Mouse (Mus musculus) limb, embryonic 14.5 days (tissue): ENCODE results near the gene Lyrm4. TPM values are rescaled to one million over a fixed set of nuclear protein-coding genes. Genes with fewer than 3 reads are reported as not detected.

ENCODE experiments used
- ATAC-seq: fragments of 200-750 bp; cut with Nextera tagmentation; 2 replicates; pipeline ENCODE4 v1.8.0; 2017; ENCODE audit warnings: low read depth, moderate number of reproducible peaks, moderate TSS enrichment; ENCODE audit not compliant: low FRiP score
- DNase-seq: peaks from one replicate; pipeline ENCODE4 v3.0.0-alpha.2; 2015; ENCODE audit warnings: low spot score
- H3K27ac ChIP-seq: fragments of 300-500 bp; sonication (generic); replicated peaks from 2 replicates; pipeline ENCODE4 v1.5.1; 2014; ENCODE audit warnings: low read depth, mild to moderate bottlenecking, low read length, moderate library complexity, mixed read lengths
- H3K27me3 ChIP-seq: fragments of 300-500 bp; sonication (generic); 2 replicates; pipeline ENCODE4 v1.6.1; 2014; ENCODE audit warnings: low read length, mixed read lengths; ENCODE audit not compliant: control insufficient read depth, insufficient read depth
- H3K36me3 ChIP-seq: fragments of 300-500 bp; sonication (generic); 2 replicates; pipeline ENCODE4 v1.6.1; 2014; ENCODE audit warnings: mild to moderate bottlenecking, low read length, moderate library complexity, mixed read lengths; ENCODE audit not compliant: control insufficient read depth, insufficient read depth
- H3K4me1 ChIP-seq: fragments of 300-500 bp; sonication (generic); 2 replicates; pipeline ENCODE4 v1.6.1; 2014; ENCODE audit warnings: antibody characterized with exemption, low read length, mixed read lengths; ENCODE audit not compliant: control insufficient read depth, insufficient read depth
- H3K4me2 ChIP-seq: fragments of 300-500 bp; sonication (generic); replicated peaks from 2 replicates; pipeline ENCODE4 v1.6.1; 2014; ENCODE audit warnings: low read depth, mild to moderate bottlenecking, low read length, moderate library complexity; ENCODE audit not compliant: severe bottlenecking
- H3K4me3 ChIP-seq: fragments of 300-500 bp; sonication (generic); replicated peaks from 2 replicates; pipeline ENCODE4 v1.5.1; 2014; ENCODE audit warnings: low read length
- H3K9ac ChIP-seq: fragments of 300-500 bp; sonication (generic); 2 replicates; pipeline ENCODE4 v1.6.1; 2014; ENCODE audit warnings: mild to moderate bottlenecking, low read depth, low read length, moderate library complexity; ENCODE audit not compliant: severe bottlenecking
- H3K9me3 ChIP-seq: fragments of 300-500 bp; sonication (generic); 2 replicates; pipeline ENCODE4 v1.6.1; 2016; ENCODE audit warnings: low read length; ENCODE audit not compliant: control insufficient read depth
- POLR2A ChIP-seq: fragments of 200-500 bp; IDR thresholded peaks from 2 replicates; pipeline ENCODE4 v1.8.0; 2012; ENCODE audit warnings: inconsistent platforms, mild to moderate bottlenecking, moderate library complexity, borderline replicate concordance; ENCODE audit not compliant: insufficient read depth, insufficient read length; ENCODE audit errors: extremely low read depth
- WGBS: fragments of 180-500 bp; shearing (Covaris S2); extraction: QIAGEN DNeasy Blood & Tissue Kit; methylation state at CpG from one replicate; pipeline ENCODE4 v1.1.7; 2014; 5-methylcytosine and 5-hydroxymethylcytosine counted together
- polyA plus RNA-seq, 2 experiments: library from polyadenylated mRNA; depleted of rRNA in 1 of 2; stranded (reverse) in 1 of 2; unstranded in 1 of 2; fragments of >200 nt; fragmentation: Nextera tagmentation in 1 of 2; extraction: Ambion mirVana in 1 of 2; gene quantifications; 2 replicates each; pipeline versions ENCODE4 v1.2.1 to v1.2.3; 2012 to 2014

The Lyrm4 gene
- polyA plus RNA-seq, 2 experiments = 8.9 to 27.4 TPM

DNA sequence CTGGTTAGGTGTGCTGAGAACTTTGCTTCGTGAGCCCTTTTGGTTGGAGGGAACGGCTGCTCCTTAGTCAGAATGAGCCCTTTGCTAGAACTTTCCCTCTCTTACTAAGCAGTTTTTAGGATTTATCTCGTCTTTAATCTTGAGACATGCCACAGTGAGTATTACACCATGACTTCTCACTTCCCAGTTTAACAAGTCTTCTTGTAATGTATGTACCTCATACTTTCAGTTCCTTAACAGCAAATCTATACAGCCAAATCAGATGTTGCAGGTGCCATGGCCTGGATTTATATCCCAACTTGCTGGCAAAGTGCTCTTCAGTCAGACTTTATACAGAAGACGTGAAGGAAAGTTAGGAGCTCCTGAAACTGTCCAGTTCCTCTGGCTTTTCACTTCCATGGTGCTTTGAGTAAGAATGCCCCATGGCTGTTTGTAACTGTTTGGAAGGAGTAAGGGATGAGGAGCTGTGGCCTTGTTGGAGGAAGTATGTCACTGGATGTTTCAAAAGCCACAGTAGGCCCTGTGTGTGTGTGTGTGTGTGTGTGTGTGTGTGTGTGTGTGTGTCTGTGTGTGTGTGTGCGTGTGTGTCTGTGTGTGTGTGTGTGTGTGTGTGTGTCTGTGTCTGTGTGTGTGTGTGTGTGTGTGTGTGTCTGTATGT lies 14.8 kb upstream of the Lyrm4 start:
- H3K27ac ChIP-seq = no peak overlapping the region
- H3K27me3 ChIP-seq = no peaks in the 10 kb centered on the region
- H3K4me2 ChIP-seq = no peak overlapping the region
- no peaks in the 10 kb centered on the region for H3K9me3 ChIP-seq
- WGBS = 89% methylated on average over 4 of the region's 5 CpGs
- no peak overlapping the region for H3K9ac ChIP-seq
- no peak overlapping the region for H3K4me3 ChIP-seq
- ATAC-seq (no peak), DNase-seq (no peak)
- no peak for TF ChIP-seq POLR2A
- no peaks in the 10 kb centered on the region for H3K4me1 ChIP-seq
- H3K36me3 ChIP-seq = no peaks in the 10 kb centered on the region

DNA sequence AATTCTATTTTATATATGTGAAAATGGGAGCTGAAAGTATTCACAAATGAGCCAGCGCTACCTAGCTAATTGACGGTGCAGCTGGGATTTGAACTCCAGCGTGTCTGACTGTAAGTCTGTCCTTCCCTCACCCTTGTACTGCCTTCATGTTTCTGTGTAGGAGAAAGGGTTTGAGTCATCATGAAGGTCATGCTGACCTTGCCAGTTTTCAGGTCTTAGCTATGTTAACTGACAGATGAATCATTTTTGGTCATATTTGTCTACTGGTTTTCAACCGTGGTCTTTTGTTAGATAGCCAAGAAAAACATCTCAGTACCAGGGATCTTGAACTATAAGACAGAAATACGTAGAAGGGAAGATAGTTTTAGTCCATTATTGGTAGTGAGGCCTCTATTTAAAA lies 14.1 kb upstream of the Lyrm4 start:
- no peaks in the 10 kb centered on the region for H3K36me3 ChIP-seq
- DNase-seq (no peak), ATAC-seq (no peak)
- no peaks in the 10 kb centered on the region for H3K9me3 ChIP-seq
- TF ChIP-seq POLR2A = no peak
- no peak overlapping the region for H3K9ac ChIP-seq
- H3K4me1 ChIP-seq = no peaks in the 10 kb centered on the region
- H3K4me3 ChIP-seq = no peak overlapping the region
- H3K4me2 ChIP-seq = no peak overlapping the region
- 90% methylated on average over 5 of the region's 5 CpGs for WGBS
- H3K27ac ChIP-seq = no peak overlapping the region
- no peaks in the 10 kb centered on the region for H3K27me3 ChIP-seq

DNA sequence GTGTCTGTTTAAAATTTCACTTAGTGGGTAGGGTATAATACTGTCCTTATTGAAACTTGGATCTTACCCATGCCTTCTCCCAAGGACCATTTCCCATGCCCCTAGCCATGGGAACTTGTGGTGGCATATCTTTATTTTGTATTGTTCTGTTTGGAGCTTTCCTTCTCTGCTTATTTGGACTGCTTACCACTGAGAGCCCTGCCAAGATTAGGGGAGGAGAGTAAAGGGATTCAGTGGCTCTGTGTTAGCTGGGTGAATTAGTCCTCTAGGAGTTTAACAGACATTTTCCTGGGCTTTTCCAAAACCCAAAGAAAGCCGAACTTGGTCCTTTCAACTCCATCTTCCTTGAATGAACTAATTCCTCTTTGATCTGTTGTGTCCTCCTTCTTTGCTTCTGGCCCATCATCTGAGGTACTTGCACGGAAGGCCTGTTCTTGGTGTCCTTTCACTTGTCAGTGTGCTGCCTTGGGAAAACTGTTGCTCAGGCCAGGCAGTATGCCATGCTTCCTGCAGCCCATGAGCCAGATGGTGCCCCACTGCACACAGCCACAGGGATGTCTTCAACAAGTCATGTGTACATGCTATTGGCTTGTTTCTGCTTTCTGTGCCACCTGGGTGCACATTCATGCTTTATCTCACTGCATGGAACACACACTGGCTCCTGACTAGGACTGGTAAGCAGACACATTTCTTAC lies 12.2 kb upstream of the Lyrm4 start:
- no peak overlapping the region for H3K4me2 ChIP-seq
- ATAC-seq = no peak
- no peaks in the 10 kb centered on the region for H3K4me1 ChIP-seq
- H3K9ac ChIP-seq = no peak overlapping the region
- no peaks in the 10 kb centered on the region for H3K9me3 ChIP-seq
- 89% methylated on average over 2 of the region's 2 CpGs for WGBS
- H3K27ac ChIP-seq = no peak overlapping the region
- H3K27me3 ChIP-seq = no peaks in the 10 kb centered on the region
- no peak for TF ChIP-seq POLR2A
- no peaks in the 10 kb centered on the region for H3K36me3 ChIP-seq
- no peak for DNase-seq
- no peak overlapping the region for H3K4me3 ChIP-seq

DNA sequence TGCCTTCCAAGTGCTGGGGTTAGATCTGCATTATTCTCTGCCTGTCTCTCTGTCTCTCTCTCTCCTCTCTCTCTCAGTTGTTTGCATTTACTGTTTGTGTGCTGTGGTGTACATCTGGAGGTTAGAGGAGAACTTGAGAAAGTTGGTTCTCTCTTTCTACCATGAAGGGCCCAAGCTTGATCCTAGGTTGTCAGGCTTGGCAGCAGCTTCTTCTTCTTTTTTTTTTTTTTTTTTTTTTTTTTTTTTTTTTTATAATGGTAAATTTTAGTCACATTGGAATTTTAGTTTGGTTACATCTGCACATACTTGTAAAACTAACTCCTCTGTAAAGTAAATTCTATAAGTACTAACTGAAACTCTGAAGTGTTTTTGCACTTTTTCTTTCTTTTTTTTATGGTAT lies 3.3 kb upstream of the Lyrm4 start:
- Histone ChIP-seq H3K27ac (no peak overlapping the region), H3K9ac (no peak overlapping the region), H3K36me3 (no peaks in the 10 kb centered on the region), H3K9me3 (no peaks in the 10 kb centered on the region), H3K4me1 (peaks cover 8% of the 10 kb centered on the region; the same call in 1 of the 2 replicates), H3K4me2 (no peak overlapping the region), H3K4me3 (no peak overlapping the region), H3K27me3 (no peaks in the 10 kb centered on the region)
- ATAC-seq = no peak
- no peak for TF ChIP-seq POLR2A
- DNase-seq = no peak

DNA sequence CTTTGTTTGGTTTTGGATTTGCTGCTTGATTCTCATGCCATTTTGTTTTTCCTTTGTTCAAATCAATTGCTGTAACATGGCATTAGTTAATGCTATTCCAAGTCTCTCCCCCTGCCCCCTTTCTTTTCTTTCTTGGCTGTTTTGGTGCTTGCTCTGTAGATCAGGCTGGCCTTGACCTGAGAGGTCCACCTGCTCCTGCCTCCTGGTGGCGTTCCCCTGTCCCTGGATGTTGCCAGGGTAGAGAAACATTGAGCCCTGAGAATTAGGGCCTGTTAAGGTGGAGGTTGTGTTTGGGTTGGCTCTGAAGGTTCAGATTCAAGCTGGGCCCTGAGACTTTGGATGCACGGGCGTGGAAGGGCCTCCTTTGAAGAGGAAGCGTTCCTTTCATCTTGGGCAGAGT lies 2.4 kb upstream of the Lyrm4 start:
- no peak overlapping the region for H3K4me2 ChIP-seq
- ATAC-seq (no peak), DNase-seq (no peak)
- 81% methylated on average over 4 of the region's 4 CpGs for WGBS
- no peak overlapping the region for H3K27ac ChIP-seq
- no peak overlapping the region for H3K9ac ChIP-seq
- H3K4me3 ChIP-seq = no peak overlapping the region
- H3K27me3 ChIP-seq = no peaks in the 10 kb centered on the region
- H3K9me3 ChIP-seq = no peaks in the 10 kb centered on the region
- no peaks in the 10 kb centered on the region for H3K36me3 ChIP-seq
- peaks cover 8% of the 10 kb centered on the region; the same call in 1 of the 2 replicates for H3K4me1 ChIP-seq
- no peak for TF ChIP-seq POLR2A
